Mouse (Mus musculus) lung, adult 2 months (tissue): Measurements from ENCODE around the gene C330007P06Rik.

Experiments
- CTCF ChIP-seq: fragments of 200-500 bp; IDR thresholded peaks from 2 replicates; pipeline ENCODE4 v1.5.1; 2011; ENCODE audit warnings: mild to moderate bottlenecking, low read length, control low read depth; ENCODE audit not compliant: insufficient read depth
- POLR2A ChIP-seq: fragments of 200-500 bp; IDR thresholded peaks from 2 replicates; pipeline ENCODE4 v1.6.1; 2011; ENCODE audit warnings: low read depth, mild to moderate bottlenecking, control low read depth, low read length, borderline replicate concordance; ENCODE audit errors: extremely low read depth

- no peak for TF ChIP-seq CTCF
- no peak for TF ChIP-seq POLR2A
Observed at GRCm38 (mm10) chrX:36805466-36806235, 68.3 kb downstream of the C330007P06Rik start.
